Mouse (Mus musculus) hindbrain, embryonic 11.5 days (tissue): ENCODE measurements at regions not wholly inside any gene's neighbourhood (a gene's known extent, or its start where the extent isn't known, plus 50 kb on each side); places are given as distances from the start of the nearest gene placed in this dataset.
A peak's percentile ranks its signal among the peaks of the same experiment; 100 is the strongest.

Source experiments
- ATAC-seq: fragments of 200-750 bp; cut with Nextera tagmentation; 2 replicates; pipeline ENCODE4 v1.8.0; 2017; ENCODE audit warnings: mild to moderate bottlenecking, moderate TSS enrichment, moderate library complexity; ENCODE audit not compliant: low FRiP score
- DNase-seq: peaks from one replicate; pipeline ENCODE4 v3.0.0-alpha.2; 2015; ENCODE audit warnings: low spot score
- H3K27ac ChIP-seq: fragments of 300-500 bp; sonication (generic); 2 replicates; pipeline ENCODE4 v1.5.1; 2014; ENCODE audit warnings: mild to moderate bottlenecking, low read depth, low read length
- H3K27me3 ChIP-seq: fragments of 300-500 bp; sonication (generic); 2 replicates; pipeline ENCODE4 v1.6.1; 2014; ENCODE audit warnings: mild to moderate bottlenecking, low read length, moderate library complexity, mixed read lengths; ENCODE audit not compliant: control insufficient read depth, insufficient read depth
- H3K36me3 ChIP-seq: fragments of 300-500 bp; sonication (generic); 2 replicates; pipeline ENCODE4 v1.6.1; 2014; ENCODE audit warnings: mild to moderate bottlenecking, low read length, moderate library complexity, mixed read lengths; ENCODE audit not compliant: control insufficient read depth, insufficient read depth
- H3K4me1 ChIP-seq: fragments of 300-500 bp; sonication (generic); replicated peaks from 2 replicates; pipeline ENCODE4 v1.6.1; 2014; ENCODE audit warnings: low read length, mixed read lengths; ENCODE audit not compliant: control insufficient read depth, insufficient read depth
- H3K4me2 ChIP-seq: fragments of 300-500 bp; sonication (generic); replicated peaks from 2 replicates; pipeline ENCODE4 v1.6.1; 2014; ENCODE audit warnings: mild to moderate bottlenecking, low read depth, low read length
- H3K4me3 ChIP-seq: fragments of 300-500 bp; sonication (generic); 2 replicates; pipeline ENCODE4 v1.5.1; 2014; ENCODE audit warnings: low read depth, low read length
- H3K9ac ChIP-seq: fragments of 300-500 bp; sonication (generic); 2 replicates; pipeline ENCODE4 v1.6.1; 2014; ENCODE audit warnings: low read depth, low read length
- H3K9me3 ChIP-seq: fragments of 300-500 bp; sonication (generic); 2 replicates; pipeline ENCODE4 v1.6.1; 2016; ENCODE audit warnings: low read length; ENCODE audit not compliant: control insufficient read depth
- WGBS: fragments of 180-500 bp; shearing (Covaris S2); extraction: QIAGEN DNeasy Blood & Tissue Kit; methylation state at CpG from one replicate; pipeline ENCODE4 v1.1.7; 2014; 5-methylcytosine and 5-hydroxymethylcytosine counted together

DNA sequence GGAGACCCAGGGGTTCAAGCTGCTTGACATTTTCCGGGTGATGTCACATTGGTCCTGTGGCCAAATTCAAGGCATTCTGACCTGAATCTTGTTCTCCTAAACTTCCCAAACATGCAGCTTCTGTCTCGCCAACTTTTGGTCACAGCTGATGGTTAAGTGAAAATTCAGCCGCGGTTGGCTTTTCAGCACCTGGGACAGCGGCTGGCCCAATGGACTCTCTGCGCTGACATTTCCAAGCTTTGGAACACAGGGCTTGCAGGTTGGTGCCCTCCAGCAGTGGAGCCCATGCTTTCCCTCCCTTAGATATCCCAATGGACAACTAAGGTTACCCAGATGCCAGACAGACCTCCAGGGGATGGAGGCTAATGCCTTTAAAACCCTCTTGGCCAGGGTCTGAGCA lies 100.2 kb downstream of the Aipl1 start:
- no peak overlapping the region for H3K4me2 ChIP-seq
- no peak overlapping the region for H3K27ac ChIP-seq
- 37% methylated on average over 6 of the region's 6 CpGs for WGBS
- DNase-seq (peak; percentile 51), ATAC-seq (no peak)
- H3K9me3 ChIP-seq = no peaks in the 10 kb centered on the region
- H3K9ac ChIP-seq = no peak overlapping the region
- H3K4me1 ChIP-seq = no peaks in the 10 kb centered on the region
- no peaks in the 10 kb centered on the region for H3K27me3 ChIP-seq
- H3K4me3 ChIP-seq = no peak overlapping the region
- no peaks in the 10 kb centered on the region for H3K36me3 ChIP-seq

GRCm38 (mm10) chr11:71929716-71930488 lies 107.4 kb downstream of the Aipl1 start:
- Histone ChIP-seq H3K4me2 (no peak overlapping the region), H3K27ac (no peak overlapping the region), H3K27me3 (no peaks in the 10 kb centered on the region), H3K36me3 (no peaks in the 10 kb centered on the region), H3K4me3 (no peak overlapping the region), H3K4me1 (no peaks in the 10 kb centered on the region), H3K9ac (no peak overlapping the region), H3K9me3 (no peaks in the 10 kb centered on the region)
- ATAC-seq (no peak), DNase-seq (no peak)
- 82% methylated on average over 7 of the region's 7 CpGs for WGBS

DNA sequence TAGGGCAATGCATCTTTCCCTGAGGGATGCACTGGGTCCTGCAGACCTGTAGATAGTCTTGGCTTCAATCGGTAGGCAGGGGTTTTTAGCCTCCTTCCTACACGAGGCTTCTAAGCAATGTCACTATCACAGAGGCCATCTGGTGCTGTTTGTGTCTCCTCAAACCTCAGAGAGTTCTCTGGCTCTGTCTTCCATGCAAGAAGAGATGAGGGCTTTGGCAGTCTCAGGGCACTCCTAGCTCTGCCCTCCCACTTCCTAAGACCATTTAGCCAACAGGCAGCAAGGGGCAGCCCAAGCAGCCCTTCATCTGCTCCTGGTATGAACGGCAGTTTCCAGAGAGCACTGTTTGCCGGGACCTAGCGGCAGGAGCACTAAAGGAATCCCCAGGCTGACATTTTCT lies 122.6 kb downstream of the Aipl1 start:
- no peaks in the 10 kb centered on the region for H3K36me3 ChIP-seq
- H3K4me2 ChIP-seq = no peak overlapping the region
- H3K4me1 ChIP-seq = no peaks in the 10 kb centered on the region
- H3K9me3 ChIP-seq = no peaks in the 10 kb centered on the region
- WGBS = 58% methylated on average over 5 of the region's 5 CpGs
- no peak overlapping the region for H3K4me3 ChIP-seq
- ATAC-seq (no peak), DNase-seq (no peak)
- no peak overlapping the region for H3K9ac ChIP-seq
- H3K27ac ChIP-seq = no peak overlapping the region
- H3K27me3 ChIP-seq = no peaks in the 10 kb centered on the region

DNA sequence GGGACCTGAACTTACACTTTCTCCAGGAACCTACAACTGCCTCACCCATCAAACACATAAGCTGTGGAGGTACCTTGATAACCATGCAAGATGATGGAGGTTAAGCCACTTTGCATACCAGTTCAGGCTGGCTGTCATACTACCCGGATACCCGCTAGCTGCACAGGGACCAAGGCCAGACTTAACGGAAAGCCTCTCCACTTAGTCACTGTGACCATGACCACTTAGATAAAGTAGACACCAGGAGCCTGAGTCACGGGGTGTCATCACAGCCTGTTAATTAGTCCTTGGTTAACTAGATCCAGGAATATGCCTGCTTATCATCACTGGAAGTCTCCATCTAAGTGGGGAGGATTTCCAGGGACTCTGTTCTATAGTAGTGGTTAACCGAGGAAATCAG lies 124.7 kb downstream of the Aipl1 start:
- no peak for DNase-seq
- 94% methylated on average over 5 of the region's 5 CpGs for WGBS
- no peak overlapping the region for H3K9ac ChIP-seq

GRCm38 (mm10) chr11:71911284-71911683 lies 126.0 kb downstream of the Aipl1 start:
- Histone ChIP-seq H3K27me3 (no peaks in the 10 kb centered on the region), H3K4me3 (no peak overlapping the region), H3K27ac (no peak overlapping the region), H3K36me3 (no peaks in the 10 kb centered on the region), H3K4me2 (no peak overlapping the region), H3K9me3 (no peaks in the 10 kb centered on the region), H3K9ac (no peak overlapping the region), H3K4me1 (no peaks in the 10 kb centered on the region)
- WGBS = 89% methylated on average over 5 of the region's 5 CpGs
- ATAC-seq = no peak
- DNase-seq = no peak

More for the DNA sequence above, 124.7 kb downstream of the Aipl1 start:
- Histone ChIP-seq H3K9me3 (no peaks in the 10 kb centered on the region), H3K27me3 (no peaks in the 10 kb centered on the region), H3K4me2 (no peak overlapping the region), H3K4me3 (no peak overlapping the region), H3K36me3 (no peaks in the 10 kb centered on the region), H3K27ac (no peak overlapping the region), H3K4me1 (no peaks in the 10 kb centered on the region)
- ATAC-seq = no peak

DNA sequence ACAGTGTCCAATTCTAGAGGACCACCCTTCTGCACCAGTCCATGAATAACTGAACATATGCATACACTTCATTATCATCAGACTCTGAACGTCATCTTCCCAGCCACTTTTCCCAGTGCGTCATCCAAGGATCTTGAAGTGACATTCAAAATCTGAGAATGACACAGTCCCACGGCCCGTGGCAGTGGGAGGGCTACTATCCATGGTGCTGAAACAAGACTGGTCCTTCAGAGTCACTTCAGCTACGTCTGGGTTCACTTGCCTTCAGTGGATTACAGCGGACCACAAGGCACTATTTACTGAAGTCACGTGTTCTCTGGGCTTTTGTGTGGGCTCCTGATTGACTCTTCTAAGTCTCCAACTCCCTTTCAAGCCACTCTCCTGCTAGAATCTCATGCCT lies 128.7 kb downstream of the Aipl1 start:
- no peaks in the 10 kb centered on the region for H3K4me1 ChIP-seq
- H3K27ac ChIP-seq = no peak overlapping the region
- no peaks in the 10 kb centered on the region for H3K9me3 ChIP-seq
- no peak overlapping the region for H3K4me2 ChIP-seq
- no peaks in the 10 kb centered on the region for H3K27me3 ChIP-seq
- DNase-seq = peak; percentile 9
- H3K9ac ChIP-seq = no peak overlapping the region
- H3K4me3 ChIP-seq = no peak overlapping the region
- no peaks in the 10 kb centered on the region for H3K36me3 ChIP-seq
- 39% methylated on average over 7 of the region's 7 CpGs for WGBS
- no peak for ATAC-seq

- H3K36me3 ChIP-seq = no peaks in the 10 kb centered on the region
- no peaks in the 10 kb centered on the region for H3K9me3 ChIP-seq
- ATAC-seq = no peak
- no peaks in the 10 kb centered on the region for H3K27me3 ChIP-seq
- WGBS = 57% methylated on average over 2 of the region's 2 CpGs
- H3K4me3 ChIP-seq = no peak overlapping the region
- H3K27ac ChIP-seq = no peak overlapping the region
- H3K4me2 ChIP-seq = no peak overlapping the region
- H3K4me1 ChIP-seq = no peaks in the 10 kb centered on the region
- H3K9ac ChIP-seq = no peak overlapping the region
- DNase-seq = no peak
Observed at GRCm38 (mm10) chr11:71903020-71903410, 134.3 kb downstream of the Aipl1 start.

DNA sequence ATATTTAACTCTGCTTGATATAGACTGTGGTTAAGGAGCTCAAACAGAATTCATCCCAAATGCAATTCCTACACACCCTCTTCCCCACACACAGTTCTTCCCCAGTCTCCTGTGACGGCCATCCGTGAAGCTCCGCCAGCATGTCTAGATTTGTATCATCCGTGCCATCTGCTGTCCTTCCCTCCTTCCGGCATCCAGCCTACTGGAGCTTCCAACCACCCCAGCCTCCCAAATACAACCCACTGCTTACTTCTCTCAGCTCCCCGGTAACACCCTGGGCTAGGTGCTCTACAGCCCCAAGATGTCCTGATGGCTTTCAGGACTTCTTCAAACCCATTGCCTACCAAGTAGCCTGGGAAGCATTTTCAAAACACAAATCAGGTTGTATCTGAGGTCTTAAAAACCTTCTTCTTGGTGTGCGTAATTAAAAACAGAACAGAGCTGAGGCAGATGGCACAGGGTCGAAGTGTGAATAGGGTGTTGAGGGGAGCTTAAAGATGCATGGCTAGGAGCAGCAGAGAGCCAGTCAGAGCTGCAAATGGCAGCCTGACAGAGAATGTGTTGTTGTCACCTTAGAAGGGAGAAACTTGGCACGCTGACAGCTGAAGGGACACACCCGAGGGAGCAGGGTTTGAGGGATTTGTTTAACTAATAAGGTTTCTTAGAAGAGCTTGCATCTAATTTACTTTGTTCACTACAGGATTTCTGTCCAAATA lies 134.8 kb downstream of the Aipl1 start:
- Histone ChIP-seq H3K4me1 (no peaks in the 10 kb centered on the region), H3K27me3 (no peaks in the 10 kb centered on the region), H3K9me3 (no peaks in the 10 kb centered on the region), H3K27ac (no peak overlapping the region), H3K9ac (no peak overlapping the region), H3K4me3 (no peak overlapping the region), H3K36me3 (no peaks in the 10 kb centered on the region), H3K4me2 (no peak overlapping the region)
- ATAC-seq (no peak), DNase-seq (no peak)
- WGBS = 73% methylated on average over 10 of the region's 10 CpGs

DNA sequence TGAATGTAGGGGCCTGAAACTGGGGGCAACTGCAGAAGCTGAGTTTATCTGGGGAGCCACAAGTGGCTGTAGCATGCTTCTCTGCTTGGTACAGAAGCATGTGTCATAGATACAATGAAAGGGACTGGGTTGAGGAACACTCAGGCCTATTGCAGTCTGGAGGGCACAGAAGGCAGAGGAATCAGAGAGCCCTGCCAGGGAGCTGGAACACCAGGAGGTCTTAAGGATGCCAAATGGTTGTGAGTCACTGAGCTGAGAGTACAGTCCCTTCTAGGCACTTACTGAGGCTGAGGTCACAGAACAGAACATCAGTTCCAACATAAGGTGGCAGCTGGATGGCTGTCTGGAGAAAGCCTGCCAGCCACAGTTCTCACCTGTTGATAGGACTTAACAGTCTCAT lies 136.5 kb downstream of the Aipl1 start:
- Histone ChIP-seq H3K9ac (no peak overlapping the region), H3K27me3 (no peaks in the 10 kb centered on the region), H3K27ac (no peak overlapping the region), H3K4me3 (no peak overlapping the region), H3K4me1 (no peaks in the 10 kb centered on the region), H3K4me2 (no peak overlapping the region), H3K36me3 (no peaks in the 10 kb centered on the region), H3K9me3 (no peaks in the 10 kb centered on the region)
- DNase-seq (no peak), ATAC-seq (no peak)
